Mouse (Mus musculus) heart, adult 2 months (tissue): ENCODE data around the gene Pkn1. TPM values are rescaled to one million over a fixed set of nuclear protein-coding genes. Genes with fewer than 3 reads are reported as not detected.

Experiments used
- DNase-seq, 2 experiments: peaks; one replicate each; pipeline ENCODE4 v3.0.0; 2021
- H3K27ac ChIP-seq: fragments of 200-600 bp; 2 replicates; pipeline ENCODE4 v1.8.1; 2022
- H3K27me3 ChIP-seq: fragments of 200-500 bp; 2 replicates; pipeline ENCODE4 v1.6.1; 2012; ENCODE audit warnings: mild to moderate bottlenecking, low read length, inconsistent platforms, mixed read lengths; ENCODE audit not compliant: control insufficient read depth, insufficient read depth
- H3K36me3 ChIP-seq: fragments of 200-500 bp; 2 replicates; pipeline ENCODE4 v1.6.1; 2012; ENCODE audit warnings: low read length, inconsistent platforms; ENCODE audit not compliant: control insufficient read depth, insufficient read depth
- H3K4me1 ChIP-seq: fragments of 200-500 bp; 2 replicates; pipeline ENCODE4 v1.6.1; 2011; ENCODE audit warnings: low read length; ENCODE audit not compliant: control insufficient read depth, insufficient read depth
- H3K4me3 ChIP-seq: fragments of 200-600 bp; 2 replicates; pipeline ENCODE4 v1.8.1; 2022
- H3K79me2 ChIP-seq: fragments of 200-500 bp; replicated peaks from 2 replicates; pipeline ENCODE4 v1.6.1; 2012; ENCODE audit warnings: mild to moderate bottlenecking, inconsistent platforms, low read length, moderate library complexity, mixed read lengths; ENCODE audit not compliant: control insufficient read depth, insufficient read depth
- H3K9ac ChIP-seq: fragments of 200-500 bp; 2 replicates; pipeline ENCODE4 v1.6.1; 2012; ENCODE audit warnings: low read depth, mild to moderate bottlenecking, control low read depth, inconsistent platforms, low read length, mixed read lengths
- CTCF ChIP-seq: fragments of 200-600 bp; IDR thresholded peaks from 2 replicates; pipeline ENCODE4 v1.8.1; 2022; ENCODE audit warnings: antibody characterized with exemption, mild to moderate bottlenecking, moderate library complexity
- EP300 ChIP-seq: fragments of 200-500 bp; IDR thresholded peaks from 2 replicates; pipeline ENCODE4 v1.6.1; 2011; ENCODE audit warnings: low read depth, low read length, control low read depth; ENCODE audit not compliant: insufficient read depth
- POLR2A ChIP-seq: fragments of 200-500 bp; IDR thresholded peaks from 2 replicates; pipeline ENCODE4 v1.6.1; 2011; ENCODE audit warnings: mild to moderate bottlenecking, low read depth, low read length, control low read depth; ENCODE audit not compliant: insufficient read depth
- WGBS: fragments of 180-500 bp; shearing (Covaris S2); methylation state at CpG from one replicate; pipeline ENCODE4 v1.1.7; 2018; 5-methylcytosine and 5-hydroxymethylcytosine counted together
- intact Hi-C: fragments of 180-260 bp; cut with DNase I; formaldehyde crosslinking; loops from one replicate; pipeline ENCODE4 v1.15.1; 2025
- polyA plus RNA-seq: library from polyadenylated mRNA; depleted of rRNA; stranded (reverse); fragments of >200 nt; gene quantifications from 2 replicates; pipeline ENCODE4 v1.2.3, GENCODE M21; 2012
- total RNA-seq, 2 experiments: library from RNA; stranded (reverse); gene quantifications; 2 replicates each; pipeline ENCODE4 v1.2.3; 2021

Gene Pkn1
- total and polyA plus RNA-seq, 3 experiments = 51.1 to 59.5 (median 55.6) TPM

- peak overlapping the region; percentile 98 for H3K27ac ChIP-seq
- DNase-seq = peak; percentile 23 to 67
Observed at GRCm38 (mm10) chr8:83741849-83742655, 43.1 kb upstream of the Pkn1 start.

GRCm38 (mm10) chr8:83740976-83741741 is 42.2 kb upstream of the Pkn1 start, which contains the start of gene Adgre5:
Adgre5 (minus strand) TSS chr8:83741326.
- peak within 1 kb of the TSS; percentile 92 for H3K4me3 ChIP-seq
- H3K27ac ChIP-seq = peak within 1 kb of the TSS; percentile 98
- WGBS = under 1% methylated on average over 56 of the region's 56 CpGs
- H3K27me3 ChIP-seq = no peaks in the 10 kb centered on the region
- no peaks in the 10 kb centered on the region for H3K36me3 ChIP-seq
- peak within 1 kb of the TSS; percentile 92 for H3K9ac ChIP-seq
- intact Hi-C loops = loop anchor here (5.0 to 10.0 kb wide), 2 partner anchors 256 to 444 kb away; partner anchors contain the start of genes Nanos3 and Samd1
- peaks cover 20% of the 10 kb centered on the region for H3K4me1 ChIP-seq
- peaks cover 3% of the 10 kb centered on the region for H3K79me2 ChIP-seq
- TF ChIP-seq EP300 (0 out of 2 replicates have a peak, but pooled peaks have one; percentile 57), POLR2A (peak; percentile 87), CTCF (peak; percentile 19)
- DNase-seq = peak; percentile 90 to 92

More at GRCm38 (mm10) chr8:83741849-83742655, 43.1 kb upstream of the Pkn1 start:
- peak overlapping the region; percentile 92 for H3K4me3 ChIP-seq
- intact Hi-C loops = loop anchor here (5.0 to 10.0 kb wide), 2 partner anchors 255 to 443 kb away; partner anchors contain the start of genes Nanos3 and Samd1
- no peaks in the 10 kb centered on the region for H3K79me2 ChIP-seq
- WGBS = 62% methylated on average over 19 of the region's 19 CpGs
- H3K36me3 ChIP-seq = no peaks in the 10 kb centered on the region
- peak overlapping the region; percentile 92 for H3K9ac ChIP-seq
- H3K4me1 ChIP-seq = peaks cover 15% of the 10 kb centered on the region
- no peak for TF ChIP-seq POLR2A
- no peak for TF ChIP-seq EP300
- TF ChIP-seq CTCF = no peak
- no peaks in the 10 kb centered on the region for H3K27me3 ChIP-seq

GRCm38 (mm10) chr8:83740586-83740975 is 41.6 kb upstream of the Pkn1 start:
- intact Hi-C loops = loop anchor here (5.0 to 10.0 kb wide), 2 partner anchors 257 to 444 kb away; partner anchors contain the start of genes Nanos3 and Samd1
- 3% methylated on average over 3 of the region's 3 CpGs for WGBS
- Histone ChIP-seq H3K79me2 (peaks cover 4% of the 10 kb centered on the region), H3K9ac (peak overlapping the region; percentile 92), H3K27me3 (no peaks in the 10 kb centered on the region), H3K36me3 (no peaks in the 10 kb centered on the region), H3K4me1 (peaks cover 22% of the 10 kb centered on the region), H3K27ac (peak overlapping the region; percentile 98), H3K4me3 (peak overlapping the region; percentile 92)
- no peak for DNase-seq
- no peak for TF ChIP-seq EP300
- no peak for TF ChIP-seq CTCF
- no peak for TF ChIP-seq POLR2A

GRCm38 (mm10) chr8:83739711-83740468 is 40.9 kb upstream of the Pkn1 start:
- no peaks in the 10 kb centered on the region for H3K27me3 ChIP-seq
- TF ChIP-seq CTCF (no peak), POLR2A (0 out of 2 replicates have a peak, but pooled peaks have one; percentile 2)
- peak; percentile 54 to 67 for DNase-seq
- H3K79me2 ChIP-seq = peaks cover 4% of the 10 kb centered on the region
- 21% methylated on average over 8 of the region's 8 CpGs for WGBS
- H3K9ac ChIP-seq = peak overlapping the region; percentile 60
- peak overlapping the region; percentile 92 for H3K4me3 ChIP-seq
- peak overlapping the region; percentile 98 for H3K27ac ChIP-seq
- H3K36me3 ChIP-seq = 0 out of 2 replicates have a peak, but pooled peaks cover 2% of the 10 kb centered on the region
- intact Hi-C loops = loop anchor here (5.0 to 10.0 kb wide), 3 partner anchors 73 to 445 kb away; partner anchors contain the start of genes Nanos3, Ptger1 and Samd1
- H3K4me1 ChIP-seq = peaks cover 25% of the 10 kb centered on the region

- WGBS = 40% methylated on average over 10 of the region's 10 CpGs
- Histone ChIP-seq H3K4me3 (peak overlapping the region; percentile 92), H3K9ac (peak overlapping the region; percentile 26), H3K4me1 (peaks cover 25% of the 10 kb centered on the region), H3K27ac (peak overlapping the region; percentile 98), H3K27me3 (no peaks in the 10 kb centered on the region), H3K36me3 (0 out of 2 replicates have a peak, but pooled peaks cover 2% of the 10 kb centered on the region), H3K79me2 (peaks cover 4% of the 10 kb centered on the region)
- TF ChIP-seq CTCF (no peak), POLR2A (peak; percentile 58), EP300 (peak; percentile 85)
- intact Hi-C loops = loop anchor here (5.0 kb wide), 1 partner anchor 72 kb away; the partner anchor contains the start of gene Ptger1
- DNase-seq = peak; percentile 64 to 71
Observed at GRCm38 (mm10) chr8:83738949-83739710, 40.2 kb upstream of the Pkn1 start.
